Mouse (Mus musculus) liver, embryonic 11.5 days (tissue): ENCODE measurements at regions not wholly inside any gene's neighbourhood (a gene's known extent, or its start where the extent isn't known, plus 50 kb on each side); places are given as distances from the start of the nearest gene placed in this dataset.

ENCODE experiments used
- ATAC-seq: fragments of 200-750 bp; cut with Nextera tagmentation; replicated peaks from 2 replicates; pipeline ENCODE4 v1.8.0; 2017; ENCODE audit warnings: moderate number of reproducible peaks, mild to moderate bottlenecking, moderate TSS enrichment, moderate library complexity; ENCODE audit not compliant: low FRiP score
- DNase-seq: peaks from one replicate; pipeline ENCODE4 v3.0.0-alpha.2; 2017; ENCODE audit warnings: low spot score
- H3K27ac ChIP-seq: fragments of 300-500 bp; sonication (generic); 2 replicates; pipeline ENCODE4 v1.5.1; 2014; ENCODE audit warnings: mild to moderate bottlenecking, low read depth, low read length, control low read depth
- H3K27me3 ChIP-seq: fragments of 300-500 bp; sonication (generic); replicated peaks from 2 replicates; pipeline ENCODE4 v1.6.1; 2014; ENCODE audit warnings: low read length, mixed read lengths; ENCODE audit not compliant: control insufficient read depth, insufficient read depth
- H3K36me3 ChIP-seq: fragments of 300-500 bp; sonication (generic); 2 replicates; pipeline ENCODE4 v1.6.1; 2014; ENCODE audit warnings: mild to moderate bottlenecking, low read length, moderate library complexity, mixed read lengths; ENCODE audit not compliant: control insufficient read depth, insufficient read depth
- H3K4me1 ChIP-seq: fragments of 300-500 bp; sonication (generic); replicated peaks from 2 replicates; pipeline ENCODE4 v1.6.1; 2014; ENCODE audit warnings: low read length, mixed read lengths; ENCODE audit not compliant: control insufficient read depth, insufficient read depth
- H3K4me2 ChIP-seq: fragments of 300-500 bp; sonication (generic); 2 replicates; pipeline ENCODE4 v1.6.1; 2014; ENCODE audit warnings: mild to moderate bottlenecking, control low read depth, moderate library complexity
- H3K4me3 ChIP-seq: fragments of 300-500 bp; sonication (generic); 2 replicates; pipeline ENCODE4 v1.5.1; 2014; ENCODE audit warnings: low read depth, low read length, control low read depth
- H3K9ac ChIP-seq: fragments of 300-500 bp; sonication (generic); 2 replicates; pipeline ENCODE4 v1.6.1; 2014; ENCODE audit warnings: low read depth, low read length, control low read depth
- H3K9me3 ChIP-seq: fragments of 300-500 bp; sonication (generic); 2 replicates; pipeline ENCODE4 v1.6.1; 2016; ENCODE audit warnings: low read length, inconsistent platforms, mixed read lengths; ENCODE audit not compliant: control insufficient read depth
- WGBS: fragments of 180-500 bp; shearing (Covaris S2); extraction: QIAGEN DNeasy Blood & Tissue Kit; methylation state at CpG from one replicate; pipeline ENCODE4 v1.1.7; 2014; 5-methylcytosine and 5-hydroxymethylcytosine counted together

GRCm38 (mm10) chr11:24679581-24679980 lies 601.7 kb downstream of the Bcl11a start:
- no peak overlapping the region for H3K9ac ChIP-seq
- no peak overlapping the region for H3K4me3 ChIP-seq
- H3K27ac ChIP-seq, result no peak overlapping the region
- H3K36me3 ChIP-seq, result no peaks in the 10 kb centered on the region
- 84% methylated on average over 5 of the region's 5 CpGs for WGBS
- DNase-seq (no peak), ATAC-seq (no peak)
- no peaks in the 10 kb centered on the region for H3K9me3 ChIP-seq
- H3K4me2 ChIP-seq, result no peak overlapping the region
- no peaks in the 10 kb centered on the region for H3K27me3 ChIP-seq
- no peaks in the 10 kb centered on the region for H3K4me1 ChIP-seq

- Histone ChIP-seq H3K9me3 (no peaks in the 10 kb centered on the region), H3K4me3 (no peak overlapping the region), H3K4me2 (no peak overlapping the region), H3K27me3 (no peaks in the 10 kb centered on the region), H3K27ac (no peak overlapping the region), H3K36me3 (no peaks in the 10 kb centered on the region), H3K4me1 (no peaks in the 10 kb centered on the region), H3K9ac (no peak overlapping the region)
- ATAC-seq (no peak), DNase-seq (no peak)
- WGBS, result 63% methylated on average over 4 of the region's 4 CpGs
These were observed 604.6 kb downstream of the Bcl11a start for GRCm38 (mm10) chr11:24682423-24682822.

- H3K36me3 ChIP-seq, result no peaks in the 10 kb centered on the region
- 76% methylated on average over 16 of the region's 16 CpGs for WGBS
- no peak for ATAC-seq
- H3K4me2 ChIP-seq, result no peak overlapping the region
- no peaks in the 10 kb centered on the region for H3K4me1 ChIP-seq
- H3K27ac ChIP-seq, result no peak overlapping the region
- no peak overlapping the region for H3K9ac ChIP-seq
- H3K9me3 ChIP-seq, result no peaks in the 10 kb centered on the region
- DNase-seq, result no peak
- H3K4me3 ChIP-seq, result no peak overlapping the region
- H3K27me3 ChIP-seq, result no peaks in the 10 kb centered on the region
These were observed 608.0 kb downstream of the Bcl11a start for GRCm38 (mm10) chr11:24685545-24686467.

GRCm38 (mm10) chr11:24688160-24688782 lies 610.4 kb downstream of the Bcl11a start:
- DNase-seq, result no peak
- no peak for ATAC-seq
- no peak overlapping the region for H3K4me2 ChIP-seq
- H3K4me1 ChIP-seq, result no peaks in the 10 kb centered on the region
- 82% methylated on average over 2 of the region's 2 CpGs for WGBS
- H3K9ac ChIP-seq, result no peak overlapping the region
- H3K27me3 ChIP-seq, result no peaks in the 10 kb centered on the region
- H3K9me3 ChIP-seq, result no peaks in the 10 kb centered on the region
- H3K27ac ChIP-seq, result no peak overlapping the region
- no peak overlapping the region for H3K4me3 ChIP-seq
- no peaks in the 10 kb centered on the region for H3K36me3 ChIP-seq

GRCm38 (mm10) chr11:24689807-24690333 lies 612.0 kb downstream of the Bcl11a start:
- no peak overlapping the region for H3K27ac ChIP-seq
- H3K9ac ChIP-seq, result no peak overlapping the region
- no peaks in the 10 kb centered on the region for H3K9me3 ChIP-seq
- H3K36me3 ChIP-seq, result no peaks in the 10 kb centered on the region
- no peak for ATAC-seq
- WGBS, result 39% methylated on average over 7 of the region's 7 CpGs
- H3K27me3 ChIP-seq, result no peaks in the 10 kb centered on the region
- no peaks in the 10 kb centered on the region for H3K4me1 ChIP-seq
- H3K4me2 ChIP-seq, result no peak overlapping the region
- no peak for DNase-seq
- no peak overlapping the region for H3K4me3 ChIP-seq

- WGBS, result 77% methylated on average over 6 of the region's 6 CpGs
- ATAC-seq, result no peak
- H3K27ac ChIP-seq, result no peak overlapping the region
- no peak overlapping the region for H3K9ac ChIP-seq
- H3K36me3 ChIP-seq, result no peaks in the 10 kb centered on the region
- DNase-seq, result no peak
- no peaks in the 10 kb centered on the region for H3K4me1 ChIP-seq
- no peaks in the 10 kb centered on the region for H3K9me3 ChIP-seq
- H3K27me3 ChIP-seq, result no peaks in the 10 kb centered on the region
- H3K4me2 ChIP-seq, result no peak overlapping the region
- H3K4me3 ChIP-seq, result no peak overlapping the region
These were observed 616.1 kb downstream of the Bcl11a start for GRCm38 (mm10) chr11:24693926-24694325.

GRCm38 (mm10) chr11:24695010-24695720 lies 617.3 kb downstream of the Bcl11a start:
- Histone ChIP-seq H3K4me3 (no peak overlapping the region), H3K9me3 (no peaks in the 10 kb centered on the region), H3K27me3 (no peaks in the 10 kb centered on the region), H3K27ac (no peak overlapping the region), H3K36me3 (no peaks in the 10 kb centered on the region), H3K4me1 (no peaks in the 10 kb centered on the region), H3K4me2 (no peak overlapping the region), H3K9ac (no peak overlapping the region)
- ATAC-seq, result no peak
- DNase-seq, result no peak
- WGBS, result 61% methylated on average over 5 of the region's 5 CpGs

GRCm38 (mm10) chr11:24696561-24696960 lies 618.7 kb downstream of the Bcl11a start:
- Histone ChIP-seq H3K4me2 (no peak overlapping the region), H3K9me3 (no peaks in the 10 kb centered on the region), H3K9ac (no peak overlapping the region), H3K4me1 (no peaks in the 10 kb centered on the region), H3K4me3 (no peak overlapping the region), H3K27me3 (no peaks in the 10 kb centered on the region), H3K27ac (no peak overlapping the region), H3K36me3 (no peaks in the 10 kb centered on the region)
- ATAC-seq, result no peak
- WGBS, result 62% methylated on average over 7 of the region's 7 CpGs
- no peak for DNase-seq
